Mouse (Mus musculus) CH12.LX (cell line): ENCODE measurements around the gene Tyk2. TPM values are rescaled to one million over a fixed set of nuclear protein-coding genes. Genes with fewer than 3 reads are reported as not detected.

Experiments
- DNase-seq: peaks from one replicate; pipeline ENCODE4 v3.0.0-alpha.2; 2013; ENCODE audit errors: extremely low read depth
- H3K27ac ChIP-seq: 2 replicates; pipeline ENCODE4 v1.5.1; 2012; ENCODE audit warnings: low read depth, mild to moderate bottlenecking, control low read depth, moderate library complexity; ENCODE audit not compliant: insufficient read depth
- H3K27me3 ChIP-seq: replicated peaks from 2 replicates; pipeline ENCODE3; 2012; ENCODE audit warnings: inconsistent platforms
- H3K36me3 ChIP-seq, 2 experiments: replicated peaks in 1 of 2; 2 replicates each; pipeline versions ENCODE3 to v1.6.1; 2012; ENCODE audit warnings: inconsistent platforms in 1 of 2, low read length in 1 of 2, mild to moderate bottlenecking in 1 of 2, mixed read lengths in 1 of 2, moderate library complexity in 1 of 2; ENCODE audit not compliant: control insufficient read depth in 1 of 2, insufficient read depth in 1 of 2
- H3K4me1 ChIP-seq, 2 experiments: 2 replicates each; pipeline ENCODE4 v1.6.1; 2012; ENCODE audit warnings: inconsistent platforms in 1 of 2, moderate library complexity in 1 of 2; ENCODE audit not compliant: insufficient read depth in 2 of 2, control insufficient read depth in 1 of 2
- H3K4me2 ChIP-seq: 2 replicates; pipeline ENCODE4 v1.6.1; 2012; ENCODE audit warnings: low read depth, mild to moderate bottlenecking, control low read depth; ENCODE audit not compliant: poor library complexity, insufficient read depth, severe bottlenecking
- H3K4me3 ChIP-seq, 3 experiments: fragments of 150-350 bp in 1 of 3; sonication (generic) in 1 of 3; replicated peaks in 1 of 3; 2 replicates each; pipeline versions ENCODE3 to v1.5.1; 2011 to 2012; ENCODE audit warnings: low read depth in 2 of 3, low read length in 2 of 3, mild to moderate bottlenecking in 2 of 3, moderate library complexity in 2 of 3, control low read depth in 1 of 3, improper control_type of control experiment in 1 of 3, inconsistent platforms in 1 of 3, mixed read lengths in 1 of 3; ENCODE audit not compliant: poor library complexity in 1 of 3
- H3K79me2 ChIP-seq: replicated peaks from 2 replicates; pipeline ENCODE4 v1.6.1; 2012; ENCODE audit warnings: mild to moderate bottlenecking, moderate library complexity; ENCODE audit not compliant: control insufficient read depth, poor library complexity, insufficient read depth, severe bottlenecking; ENCODE audit errors: extremely low read depth
- H3K9ac ChIP-seq: 2 replicates; pipeline ENCODE4 v1.6.1; 2012; ENCODE audit warnings: low read depth, mild to moderate bottlenecking, control low read depth, moderate library complexity; ENCODE audit not compliant: insufficient read depth
- H3K9me3 ChIP-seq: replicated peaks from 2 replicates; pipeline ENCODE3; 2012; ENCODE audit warnings: low read length, inconsistent platforms, mixed read lengths
- BHLHE40 ChIP-seq: IDR thresholded peaks from 2 replicates; pipeline ENCODE4 v1.6.1; 2011; ENCODE audit warnings: mild to moderate bottlenecking, low read depth, low read length, improper control_type of control experiment
- CHD1 ChIP-seq: IDR thresholded peaks from 2 replicates; pipeline ENCODE4 v1.6.1; 2012; ENCODE audit warnings: low read depth, low read length, improper control_type of control experiment, inconsistent platforms
- CHD2 ChIP-seq: IDR thresholded peaks from 2 replicates; pipeline ENCODE4 v1.6.1; 2011; ENCODE audit warnings: low read length, improper control_type of control experiment
- CTCF ChIP-seq, 2 experiments: IDR thresholded peaks in 1 of 2; conservative IDR thresholded peaks in 1 of 2; 2 replicates each; pipeline ENCODE4 v1.5.1; 2011 to 2012; ENCODE audit warnings: low read depth in 2 of 2, low read length in 2 of 2, improper control_type of control experiment in 1 of 2, inconsistent platforms in 1 of 2, mild to moderate bottlenecking in 1 of 2, moderate library complexity in 1 of 2
- E2F4 ChIP-seq: IDR thresholded peaks from 2 replicates; pipeline ENCODE4 v1.6.1; 2011; ENCODE audit warnings: low read depth, low read length, improper control_type of control experiment; ENCODE audit not compliant: insufficient replicate concordance
- ELF1 ChIP-seq: IDR thresholded peaks from 2 replicates; pipeline ENCODE4 v1.6.1; 2014; ENCODE audit warnings: low read depth, mild to moderate bottlenecking, inconsistent platforms, low read length, improper control_type of control experiment
- EP300 ChIP-seq: IDR thresholded peaks from 2 replicates; pipeline ENCODE4 v1.6.1; 2011; ENCODE audit warnings: low read length, improper control_type of control experiment
- ETS1 ChIP-seq: conservative IDR thresholded peaks from 2 replicates; pipeline ENCODE4 v1.6.1; 2012; ENCODE audit warnings: low read depth, mild to moderate bottlenecking, inconsistent platforms, low read length, improper control_type of control experiment, moderate library complexity
- GABPA ChIP-seq: IDR thresholded peaks from 2 replicates; pipeline ENCODE4 v1.6.1; 2012; ENCODE audit warnings: low read depth, low read length, improper control_type of control experiment, inconsistent platforms; ENCODE audit not compliant: insufficient replicate concordance
- HCFC1 ChIP-seq: IDR thresholded peaks from 2 replicates; pipeline ENCODE4 v1.6.1; 2012; ENCODE audit warnings: low read depth, mild to moderate bottlenecking, inconsistent platforms, low read length, improper control_type of control experiment
- IRF4 ChIP-seq: IDR thresholded peaks from 2 replicates; pipeline ENCODE4 v1.6.1; 2014; ENCODE audit warnings: low read depth, mild to moderate bottlenecking, inconsistent platforms, low read length, improper control_type of control experiment
- JUN ChIP-seq: IDR thresholded peaks from 2 replicates; pipeline ENCODE4 v1.6.1; 2011; ENCODE audit warnings: low read depth, mild to moderate bottlenecking, low read length, improper control_type of control experiment, moderate library complexity; ENCODE audit not compliant: insufficient read depth
- JUND ChIP-seq: conservative IDR thresholded peaks from 2 replicates; pipeline ENCODE4 v1.6.1; 2011; ENCODE audit warnings: low read depth, low read length, improper control_type of control experiment
- KAT2A ChIP-seq: IDR thresholded peaks from 2 replicates; pipeline ENCODE4 v1.6.1; 2012; ENCODE audit warnings: low read length, improper control_type of control experiment, inconsistent platforms; ENCODE audit not compliant: insufficient replicate concordance
- MAFK ChIP-seq: IDR thresholded peaks from 2 replicates; pipeline ENCODE4 v1.6.1; 2011; ENCODE audit warnings: low read length, improper control_type of control experiment; ENCODE audit not compliant: insufficient replicate concordance
- MAX ChIP-seq: IDR thresholded peaks from 2 replicates; pipeline ENCODE4 v1.6.1; 2011; ENCODE audit warnings: low read length, improper control_type of control experiment
- MAZ ChIP-seq: IDR thresholded peaks from 2 replicates; pipeline ENCODE4 v1.6.1; 2012; ENCODE audit warnings: low read depth, mild to moderate bottlenecking, inconsistent platforms, low read length, improper control_type of control experiment, moderate library complexity
- MEF2A ChIP-seq: IDR thresholded peaks from 2 replicates; pipeline ENCODE4 v1.6.1; 2014; ENCODE audit warnings: low read depth, mild to moderate bottlenecking, inconsistent platforms, low read length, improper control_type of control experiment, borderline replicate concordance
- MXI1 ChIP-seq: IDR thresholded peaks from 2 replicates; pipeline ENCODE4 v1.6.1; 2011; ENCODE audit warnings: mild to moderate bottlenecking, low read depth, low read length, improper control_type of control experiment
- MYC ChIP-seq: IDR thresholded peaks from 2 replicates; pipeline ENCODE4 v1.6.1; 2011; ENCODE audit warnings: low read depth, mild to moderate bottlenecking, improper control_type of control experiment, low read length
- NELFE ChIP-seq: IDR thresholded peaks from 2 replicates; pipeline ENCODE4 v1.6.1; 2011; ENCODE audit warnings: low read depth, low read length, improper control_type of control experiment
- NRF1 ChIP-seq: IDR thresholded peaks from 2 replicates; pipeline ENCODE4 v1.6.1; 2014; ENCODE audit warnings: low read depth, mild to moderate bottlenecking, inconsistent platforms, low read length, improper control_type of control experiment, moderate library complexity
- PAX5 ChIP-seq: IDR thresholded peaks from 2 replicates; pipeline ENCODE4 v1.6.1; 2012; ENCODE audit warnings: low read length, inconsistent platforms, mixed read lengths
- POLR2A ChIP-seq: IDR thresholded peaks from 2 replicates; pipeline ENCODE4 v1.6.1; 2011; ENCODE audit warnings: low read depth, mild to moderate bottlenecking, improper control_type of control experiment, low read length
- POLR2AphosphoS2 ChIP-seq: IDR thresholded peaks from 2 replicates; pipeline ENCODE4 v1.6.1; 2011; ENCODE audit warnings: low read depth, low read length, improper control_type of control experiment
- RAD21 ChIP-seq: IDR thresholded peaks from 2 replicates; pipeline ENCODE4 v1.6.1; 2011; ENCODE audit warnings: low read depth, mild to moderate bottlenecking, low read length, improper control_type of control experiment, moderate library complexity
- RCOR1 ChIP-seq: conservative IDR thresholded peaks from 2 replicates; pipeline ENCODE4 v1.6.1; 2012; ENCODE audit warnings: low read depth, mild to moderate bottlenecking, inconsistent platforms, low read length, improper control_type of control experiment
- SIN3A ChIP-seq: IDR thresholded peaks from 2 replicates; pipeline ENCODE4 v1.6.1; 2012; ENCODE audit warnings: low read length, improper control_type of control experiment, inconsistent platforms
- SMC3 ChIP-seq: IDR thresholded peaks from 2 replicates; pipeline ENCODE4 v1.6.1; 2011; ENCODE audit warnings: low read depth, low read length, improper control_type of control experiment
- TBP ChIP-seq: conservative IDR thresholded peaks from 2 replicates; pipeline ENCODE4 v1.6.1; 2011; ENCODE audit warnings: low read depth, low read length, improper control_type of control experiment
- TCF12 ChIP-seq: IDR thresholded peaks from 2 replicates; pipeline ENCODE4 v1.6.1; 2014; ENCODE audit warnings: low read depth, mild to moderate bottlenecking, inconsistent platforms, low read length, improper control_type of control experiment
- UBTF ChIP-seq: IDR thresholded peaks from 2 replicates; pipeline ENCODE4 v1.6.1; 2012; ENCODE audit warnings: low read depth, mild to moderate bottlenecking, inconsistent platforms, low read length, improper control_type of control experiment, moderate library complexity
- USF1 ChIP-seq: IDR thresholded peaks from 2 replicates; pipeline ENCODE4 v1.6.1; 2014; ENCODE audit warnings: low read depth, mild to moderate bottlenecking, inconsistent platforms, low read length, improper control_type of control experiment
- USF2 ChIP-seq: conservative IDR thresholded peaks from 2 replicates; pipeline ENCODE4 v1.6.1; 2011; ENCODE audit warnings: low read depth, low read length, improper control_type of control experiment
- ZC3H11A ChIP-seq: IDR thresholded peaks from 2 replicates; pipeline ENCODE4 v1.6.1; 2012; ENCODE audit warnings: low read depth, mild to moderate bottlenecking, inconsistent platforms, low read length, improper control_type of control experiment
- ZKSCAN1 ChIP-seq: IDR thresholded peaks from 2 replicates; pipeline ENCODE4 v1.6.1; 2012; ENCODE audit warnings: low read depth, inconsistent platforms, low read length, improper control_type of control experiment, borderline replicate concordance
- ZMIZ1 ChIP-seq: IDR thresholded peaks from 2 replicates; pipeline ENCODE4 v1.6.1; 2012; ENCODE audit warnings: low read depth, mild to moderate bottlenecking, inconsistent platforms, low read length, improper control_type of control experiment
- ZNF384 ChIP-seq: IDR thresholded peaks from 2 replicates; pipeline ENCODE4 v1.6.1; 2012; ENCODE audit warnings: low read depth, low read length, improper control_type of control experiment, inconsistent platforms
- dilution Hi-C: fragments of 300-500 bp; cut with MboI; formaldehyde crosslinking; loops from 2 replicates; pipeline ENCODE4 v1.14.3; 2020; ENCODE audit warnings: low sequenced_read_pairs; ENCODE audit not compliant: extremely low pct_unique_long_range_greater_than_20kb, extremely low pct_ligation_motif_present
- in situ Hi-C: fragments of 300-500 bp; cut with MboI; formaldehyde crosslinking; loops from 3 replicates; pipeline ENCODE4 v1.14.3; 2019; ENCODE audit warnings: low sequenced_read_pairs, low pct_ligation_motif_present, low pct_unique_long_range_greater_than_20kb, mixed read lengths
- polyA plus RNA-seq: library from polyadenylated mRNA; unstranded; fragments of >175 nt; gene quantifications from 2 replicates; pipeline ENCODE4 v1.2.1, GENCODE M21; 2012; ENCODE audit warnings: low read depth; ENCODE audit not compliant: insufficient read length
- total RNA-seq, 2 experiments: library from RNA; depleted of rRNA; stranded (reverse); fragments of 300-350 nt in 1 of 2; fragments of >200 nt in 1 of 2; gene quantifications; 2 replicates each; pipeline ENCODE4 v1.2.3; 2012 to 2014

Tyk2 gene
- total and polyA plus RNA-seq, 3 experiments = 40.6 to 80.0 (median 49.6) TPM

- Histone ChIP-seq H3K9ac (peak overlapping the region; percentile 38), H3K9me3 (no peaks in the 10 kb centered on the region), H3K27me3 (no peaks in the 10 kb centered on the region), H3K79me2 (no peaks in the 10 kb centered on the region), H3K27ac (peak overlapping the region; percentile 98), H3K4me1 (peaks cover 18 to 61% of the 10 kb centered on the region in 2 experiments), H3K4me2 (peak overlapping the region; percentile 67), H3K36me3 (peaks cover 34 to 38% of the 10 kb centered on the region in 2 experiments), H3K4me3 (peak overlapping the region in 1 of 3 experiments; percentile 5)
- peak; percentile 98 for DNase-seq
- TF ChIP-seq E2F4 (0 out of 2 replicates have a peak, but pooled peaks have one; percentile 57), MAX (peak; percentile 68), KAT2A (no peak), RCOR1 (peak; percentile 95), ETS1 (peak; percentile 97), USF1 (no peak), RAD21 (no peak; the same call in 1 of the 2 replicates), CHD1 (peak; percentile 77; the same call in 1 of the 2 replicates), CTCF (conservative IDR thresholded peaks at IDR 0.05 in 1 of 2, IDR thresholded peaks at IDR 0.05 in 1 of 2; ENCODE audit: low read depth in 2 of 2, low read length in 2 of 2) (no peak), IRF4 (peak; percentile 85), NELFE (no peak), ZMIZ1 (peak; percentile 43), MEF2A (peak; percentile 86), USF2 (no peak), NRF1 (no peak; the same call in 1 of the 2 replicates), PAX5 (no peak), SIN3A (peak; percentile 78; the same call in 1 of the 2 replicates), POLR2AphosphoS2 (0 out of 2 replicates have a peak, but pooled peaks have one; percentile 26), ELF1 (no peak), BHLHE40 (peak; percentile 80), SMC3 (no peak; the same call in 1 of the 2 replicates), EP300 (peak; percentile 95), TBP (no peak; the same call in 1 of the 2 replicates), GABPA (no peak), MAZ (peak; percentile 59; the same call in 1 of the 2 replicates), JUND (peak; percentile 46), MAFK (peak; percentile 93), POLR2A (no peak), ZC3H11A (no peak), TCF12 (peak; percentile 97), ZKSCAN1 (no peak), JUN (peak; percentile 43), HCFC1 (peak; percentile 40; the same call in 1 of the 2 replicates), CHD2 (peak; percentile 89), MYC (peak; percentile 81), ZNF384 (peak; percentile 32; the same call in 1 of the 2 replicates), MXI1 (peak; percentile 15; the same call in 1 of the 2 replicates), UBTF (no peak)
- dilution Hi-C loops (no loop called here), in situ Hi-C loops (no loop called here)
Measured at GRCm38 (mm10) chr9:21135941-21136381, 4.9 kb upstream of the Tyk2 start.
